Mouse (Mus musculus): ENCODE measurements around the gene Tenm4. TPM values are rescaled to one million over a fixed set of nuclear protein-coding genes. Genes with fewer than 3 reads are reported as not detected.

The Tenm4 gene
- polyA plus RNA-seq, 1 experiment from 2014 or later = 2.3 TPM

GRCm38 (mm10) chr7:96479139-96479538, 308.1 kb downstream of the Tenm4 start:
- no peaks in the 10 kb centered on the region for H3K9me3 ChIP-seq (replicated peaks)
- no peaks in the 10 kb centered on the region for H3K36me3 ChIP-seq
- H3K9ac ChIP-seq = no peak overlapping the region
- H3K4me1 ChIP-seq = no peaks in the 10 kb centered on the region
- ATAC-seq = no peak
- WGBS (ENCODE audit: insufficient replicate concordance) = 49% methylated on average over 6 of the region's 6 CpGs
- H3K27me3 ChIP-seq (replicated peaks) = no peaks in the 10 kb centered on the region
- no peak overlapping the region for H3K4me2 ChIP-seq
- no peak overlapping the region for H3K27ac ChIP-seq
- H3K4me3 ChIP-seq = no peak overlapping the region

GRCm38 (mm10) chr7:96480351-96480983, 309.4 kb downstream of the Tenm4 start:
- H3K4me2 ChIP-seq = no peak overlapping the region
- H3K9me3 ChIP-seq (replicated peaks) = no peaks in the 10 kb centered on the region
- WGBS (ENCODE audit: insufficient replicate concordance) = 72% methylated on average over 9 of the region's 9 CpGs
- no peak overlapping the region for H3K27ac ChIP-seq
- no peak for ATAC-seq
- H3K4me1 ChIP-seq = no peaks in the 10 kb centered on the region
- H3K27me3 ChIP-seq (replicated peaks) = no peaks in the 10 kb centered on the region
- no peak overlapping the region for H3K9ac ChIP-seq
- no peaks in the 10 kb centered on the region for H3K36me3 ChIP-seq
- no peak overlapping the region for H3K4me3 ChIP-seq

DNA sequence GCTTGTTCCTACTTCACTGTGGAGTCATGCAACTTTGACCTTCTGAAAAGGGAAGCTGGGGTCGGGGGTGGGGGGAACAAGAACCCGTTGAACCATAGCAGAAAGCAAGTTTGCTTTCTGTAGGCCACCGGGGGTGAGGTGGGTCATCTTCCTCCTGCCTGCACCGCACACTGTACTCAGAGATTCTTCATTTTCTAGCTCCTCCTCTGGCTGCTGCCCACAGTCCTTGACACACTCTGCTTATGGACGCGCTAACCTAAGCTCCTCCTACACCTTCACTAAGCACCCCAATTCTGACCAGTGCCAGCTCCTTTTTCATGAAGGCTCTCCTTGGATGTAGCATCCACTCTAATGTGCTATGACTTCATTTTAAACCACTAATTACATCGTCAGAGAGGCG, 311.9 kb downstream of the Tenm4 start:
- Histone ChIP-seq H3K4me1 (no peaks in the 10 kb centered on the region), H3K27ac (no peak overlapping the region), H3K9me3 (replicated peaks) (no peaks in the 10 kb centered on the region), H3K27me3 (replicated peaks) (no peaks in the 10 kb centered on the region), H3K36me3 (no peaks in the 10 kb centered on the region), H3K4me3 (no peak overlapping the region), H3K4me2 (no peak overlapping the region), H3K9ac (no peak overlapping the region)
- 19% methylated on average over 8 of the region's 8 CpGs for WGBS (ENCODE audit: insufficient replicate concordance)
- no peak for ATAC-seq

DNA sequence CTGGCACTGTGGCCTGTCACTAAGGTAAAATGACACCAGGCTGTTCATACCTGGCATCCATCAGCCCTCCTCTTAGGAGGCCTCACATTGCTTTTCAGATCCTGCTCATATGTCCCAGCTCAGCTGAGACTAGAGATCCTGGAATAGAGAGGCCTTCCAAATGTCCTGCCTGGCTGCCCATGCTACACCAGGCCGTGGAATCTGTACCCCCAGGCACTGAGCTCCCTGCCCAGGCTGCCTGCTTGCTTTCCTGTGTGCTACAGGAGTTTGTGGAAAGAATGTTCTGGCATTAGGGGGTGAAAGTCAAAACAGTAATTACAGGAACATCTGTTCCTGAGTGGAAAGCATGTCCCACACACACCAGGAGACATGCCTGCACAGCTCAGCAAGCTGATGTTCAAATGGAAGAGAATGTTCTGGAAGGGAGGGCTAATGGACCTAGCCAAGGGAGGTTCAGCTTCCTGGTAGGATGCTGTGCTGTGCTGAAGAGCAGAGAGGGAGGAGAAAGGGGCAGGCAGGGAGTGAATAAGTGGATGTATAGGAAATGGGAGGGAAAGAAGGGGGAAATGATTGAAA, 313.0 kb downstream of the Tenm4 start:
- Histone ChIP-seq H3K9ac (no peak overlapping the region), H3K36me3 (no peaks in the 10 kb centered on the region), H3K4me3 (no peak overlapping the region), H3K27ac (no peak overlapping the region), H3K4me2 (no peak overlapping the region), H3K4me1 (no peaks in the 10 kb centered on the region), H3K27me3 (replicated peaks) (no peaks in the 10 kb centered on the region), H3K9me3 (replicated peaks) (no peaks in the 10 kb centered on the region)
- no peak for ATAC-seq
- WGBS (ENCODE audit: insufficient replicate concordance) = 77% methylated on average over 1 of the region's 1 CpGs

GRCm38 (mm10) chr7:96489348-96490076, 318.5 kb downstream of the Tenm4 start:
- Histone ChIP-seq H3K4me2 (no peak overlapping the region), H3K36me3 (no peaks in the 10 kb centered on the region), H3K27me3 (replicated peaks) (no peaks in the 10 kb centered on the region), H3K27ac (no peak overlapping the region), H3K4me3 (no peak overlapping the region), H3K9me3 (replicated peaks) (no peaks in the 10 kb centered on the region), H3K4me1 (no peaks in the 10 kb centered on the region), H3K9ac (no peak overlapping the region)
- no peak for ATAC-seq
- WGBS (ENCODE audit: insufficient replicate concordance) = 75% methylated on average over 6 of the region's 6 CpGs

- no peaks in the 10 kb centered on the region for H3K36me3 ChIP-seq
- no peak overlapping the region for H3K4me2 ChIP-seq
- 55% methylated on average over 2 of the region's 2 CpGs for WGBS (ENCODE audit: insufficient replicate concordance)
- H3K27ac ChIP-seq = no peak overlapping the region
- no peaks in the 10 kb centered on the region for H3K27me3 ChIP-seq (replicated peaks)
- no peak overlapping the region for H3K9ac ChIP-seq
- ATAC-seq = no peak
- no peaks in the 10 kb centered on the region for H3K9me3 ChIP-seq (replicated peaks)
- no peak overlapping the region for H3K4me3 ChIP-seq
- H3K4me1 ChIP-seq = no peaks in the 10 kb centered on the region
Measured at GRCm38 (mm10) chr7:96491896-96492295, 320.9 kb downstream of the Tenm4 start.

DNA sequence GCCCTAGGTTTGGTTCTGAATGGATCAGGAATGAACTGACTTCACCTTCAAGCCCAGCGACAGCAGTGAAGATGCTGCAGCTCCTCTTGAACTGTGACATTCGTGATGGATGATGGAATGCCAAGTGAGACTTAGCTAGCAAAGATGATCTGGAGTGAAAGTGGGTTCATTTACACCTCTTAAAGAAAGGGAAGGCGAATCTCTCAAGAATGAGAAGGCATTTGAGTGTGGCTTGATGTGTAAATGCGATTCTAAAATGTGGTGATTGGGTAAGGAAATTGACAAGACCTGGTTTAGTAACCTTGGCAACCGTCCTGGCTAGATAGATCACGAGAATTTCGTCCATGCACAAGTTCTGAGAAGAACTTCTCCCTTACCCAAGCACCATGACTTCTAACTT, 321.6 kb downstream of the Tenm4 start:
- Histone ChIP-seq H3K9ac (no peak overlapping the region), H3K4me2 (no peak overlapping the region), H3K4me1 (no peaks in the 10 kb centered on the region), H3K27me3 (replicated peaks) (no peaks in the 10 kb centered on the region), H3K9me3 (replicated peaks) (no peaks in the 10 kb centered on the region), H3K4me3 (no peak overlapping the region), H3K27ac (no peak overlapping the region), H3K36me3 (no peaks in the 10 kb centered on the region)
- ATAC-seq = no peak
- 56% methylated on average over 7 of the region's 7 CpGs for WGBS (ENCODE audit: insufficient replicate concordance)

DNA sequence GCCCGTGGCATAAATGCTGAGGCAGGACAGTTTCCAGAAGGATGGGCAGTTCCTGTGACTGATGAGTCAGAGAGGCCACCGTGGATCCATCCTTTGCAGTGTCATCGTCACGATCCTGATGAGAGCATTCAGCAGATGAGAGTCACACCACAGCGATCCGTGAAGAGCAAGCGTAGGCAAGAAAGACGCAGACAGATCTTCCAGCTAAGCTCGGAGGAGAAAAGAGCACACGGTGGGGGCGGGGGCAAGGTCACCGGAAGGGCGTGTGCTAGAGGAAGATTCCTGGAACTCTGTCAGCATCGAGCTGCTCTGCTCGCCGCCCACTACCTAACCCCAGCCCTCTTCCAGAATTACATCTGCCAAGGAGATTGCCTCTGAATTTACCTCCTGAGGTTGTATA, 323.0 kb downstream of the Tenm4 start:
- H3K9ac ChIP-seq = no peak overlapping the region
- H3K27ac ChIP-seq = no peak overlapping the region
- H3K4me1 ChIP-seq = no peaks in the 10 kb centered on the region
- ATAC-seq = no peak
- H3K4me3 ChIP-seq = no peak overlapping the region
- no peak overlapping the region for H3K4me2 ChIP-seq
- H3K27me3 ChIP-seq (replicated peaks) = no peaks in the 10 kb centered on the region
- 65% methylated on average over 16 of the region's 16 CpGs for WGBS (ENCODE audit: insufficient replicate concordance)
- no peaks in the 10 kb centered on the region for H3K9me3 ChIP-seq (replicated peaks)
- H3K36me3 ChIP-seq = no peaks in the 10 kb centered on the region

DNA sequence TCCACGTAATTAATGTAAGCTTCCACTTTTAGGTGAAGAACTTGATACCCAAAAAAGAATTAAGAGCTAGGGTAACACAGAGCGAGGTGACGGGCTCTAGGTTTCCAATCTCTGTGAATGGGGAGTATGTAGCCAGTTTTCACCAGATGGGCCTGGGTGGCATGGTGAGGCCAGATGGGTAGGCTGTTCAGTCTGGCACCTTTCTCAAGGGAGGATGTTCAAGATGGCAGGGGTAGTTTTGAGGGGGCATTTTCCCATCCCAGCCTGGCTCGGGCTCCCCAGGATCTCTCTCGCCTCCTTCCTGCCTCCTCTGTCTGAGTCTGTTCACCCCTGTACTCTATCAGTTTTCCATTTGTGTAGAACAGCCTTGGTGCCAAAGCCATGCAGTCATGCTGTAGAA, 329.1 kb downstream of the Tenm4 start:
- Histone ChIP-seq H3K27ac (no peak overlapping the region), H3K9me3 (replicated peaks) (no peaks in the 10 kb centered on the region), H3K9ac (no peak overlapping the region), H3K4me1 (no peaks in the 10 kb centered on the region), H3K36me3 (no peaks in the 10 kb centered on the region), H3K4me3 (no peak overlapping the region), H3K4me2 (no peak overlapping the region), H3K27me3 (replicated peaks) (no peaks in the 10 kb centered on the region)
- WGBS (ENCODE audit: insufficient replicate concordance) = 75% methylated on average over 5 of the region's 5 CpGs
- ATAC-seq = no peak

DNA sequence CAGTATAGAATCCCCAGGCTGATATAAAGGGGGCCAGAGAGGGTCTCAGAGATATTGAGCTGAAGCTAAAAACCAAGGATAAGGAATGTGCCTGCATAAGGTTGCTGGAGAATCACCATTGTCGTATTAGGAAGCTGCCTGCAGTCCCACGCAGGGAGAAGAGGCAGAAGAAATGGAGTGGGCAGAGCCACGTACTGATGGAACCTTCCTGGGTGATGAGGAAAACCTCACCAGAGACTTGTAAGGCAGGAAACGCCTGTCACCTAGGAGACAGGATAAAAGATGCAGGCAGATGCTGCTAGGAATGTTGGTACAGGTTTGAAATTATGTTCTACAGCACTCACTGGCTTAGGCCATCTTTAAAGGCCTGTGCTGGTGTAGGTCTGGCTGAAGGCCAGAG, 329.8 kb downstream of the Tenm4 start:
- no peak for ATAC-seq
- WGBS (ENCODE audit: insufficient replicate concordance) = 57% methylated on average over 4 of the region's 4 CpGs
- no peaks in the 10 kb centered on the region for H3K9me3 ChIP-seq (replicated peaks)
- H3K4me1 ChIP-seq = no peaks in the 10 kb centered on the region
- H3K4me3 ChIP-seq = no peak overlapping the region
- H3K4me2 ChIP-seq = no peak overlapping the region
- no peak overlapping the region for H3K9ac ChIP-seq
- H3K27me3 ChIP-seq (replicated peaks) = no peaks in the 10 kb centered on the region
- no peaks in the 10 kb centered on the region for H3K36me3 ChIP-seq
- no peak overlapping the region for H3K27ac ChIP-seq

- Histone ChIP-seq H3K27ac (no peak overlapping the region), H3K4me3 (no peak overlapping the region), H3K9ac (no peak overlapping the region), H3K4me1 (no peaks in the 10 kb centered on the region), H3K4me2 (no peak overlapping the region), H3K27me3 (replicated peaks) (no peaks in the 10 kb centered on the region), H3K36me3 (no peaks in the 10 kb centered on the region), H3K9me3 (replicated peaks) (no peaks in the 10 kb centered on the region)
- ATAC-seq = no peak
- WGBS (ENCODE audit: insufficient replicate concordance) = 57% methylated on average over 11 of the region's 11 CpGs
Measured at GRCm38 (mm10) chr7:96502321-96502973, 331.4 kb downstream of the Tenm4 start.

GRCm38 (mm10) chr7:96505538-96505937, 334.5 kb downstream of the Tenm4 start:
- H3K27ac ChIP-seq = no peak overlapping the region
- H3K9me3 ChIP-seq (replicated peaks) = no peaks in the 10 kb centered on the region
- H3K27me3 ChIP-seq (replicated peaks) = no peaks in the 10 kb centered on the region
- WGBS (ENCODE audit: insufficient replicate concordance) = 59% methylated on average over 6 of the region's 6 CpGs
- no peak overlapping the region for H3K9ac ChIP-seq
- no peak for ATAC-seq
- H3K4me3 ChIP-seq = no peak overlapping the region
- H3K36me3 ChIP-seq = no peaks in the 10 kb centered on the region
- H3K4me2 ChIP-seq = no peak overlapping the region
- no peaks in the 10 kb centered on the region for H3K4me1 ChIP-seq

All from liver, embryonic 12.5 days (tissue).